Mouse (Mus musculus) ES-Bruce4 (cell line): ENCODE results near the gene Gm10491.

Source experiments
- CTCF ChIP-seq: IDR thresholded peaks from one replicate; pipeline ENCODE4 v1.8.1; 2011; ENCODE audit warnings: low read depth, low read length
- EP300 ChIP-seq: IDR thresholded peaks from 2 replicates; pipeline ENCODE4 v1.6.1; 2011; ENCODE audit warnings: low read depth, low read length; ENCODE audit not compliant: insufficient read depth
- POLR2A ChIP-seq: IDR thresholded peaks from one replicate; pipeline ENCODE4 v1.8.1; 2011; ENCODE audit warnings: low read length; ENCODE audit not compliant: insufficient read depth

GRCm38 (mm10) chrX:7879819-7880218, 27.8 kb downstream of the Gm10491 start:
- no peak for TF ChIP-seq CTCF
- TF ChIP-seq POLR2A: no peak
- TF ChIP-seq EP300: no peak
